Mouse (Mus musculus) neural tube, embryonic 14.5 days (tissue): Measurements from ENCODE around the gene Akap2. TPM values are rescaled to one million over a fixed set of nuclear protein-coding genes. Genes with fewer than 3 reads are reported as not detected.

ENCODE experiments used
- ATAC-seq: fragments of 200-750 bp; cut with Nextera tagmentation; 2 replicates; pipeline ENCODE4 v1.8.0; 2017; ENCODE audit warnings: low read depth, mild to moderate bottlenecking, moderate TSS enrichment, moderate library complexity
- H3K27ac ChIP-seq: fragments of 300-500 bp; sonication (generic); 2 replicates; pipeline ENCODE4 v1.5.1; 2014; ENCODE audit warnings: low read depth, mild to moderate bottlenecking, control low read depth, low read length, moderate library complexity, mixed read lengths
- H3K27me3 ChIP-seq: fragments of 300-500 bp; sonication (generic); 2 replicates; pipeline ENCODE4 v1.6.1; 2014; ENCODE audit warnings: low read length; ENCODE audit not compliant: control insufficient read depth, insufficient read depth
- H3K36me3 ChIP-seq: fragments of 300-500 bp; sonication (generic); 2 replicates; pipeline ENCODE4 v1.6.1; 2014; ENCODE audit warnings: low read length, mixed read lengths; ENCODE audit not compliant: control insufficient read depth, insufficient read depth
- H3K4me1 ChIP-seq: fragments of 300-500 bp; sonication (generic); 2 replicates; pipeline ENCODE4 v1.6.1; 2014; ENCODE audit warnings: low read length; ENCODE audit not compliant: control insufficient read depth, insufficient read depth
- H3K4me2 ChIP-seq: fragments of 300-500 bp; sonication (generic); 2 replicates; pipeline ENCODE4 v1.6.1; 2014; ENCODE audit warnings: mild to moderate bottlenecking, low read depth, low read length, control low read depth
- H3K4me3 ChIP-seq: fragments of 300-500 bp; sonication (generic); 2 replicates; pipeline ENCODE4 v1.5.1; 2014; ENCODE audit warnings: low read depth, low read length, control low read depth, mixed read lengths
- H3K9ac ChIP-seq: fragments of 300-500 bp; sonication (generic); replicated peaks from 2 replicates; pipeline ENCODE4 v1.6.1; 2014; ENCODE audit warnings: low read depth, mild to moderate bottlenecking, control low read depth, low read length, mixed read lengths
- H3K9me3 ChIP-seq: fragments of 300-500 bp; sonication (generic); 2 replicates; pipeline ENCODE4 v1.6.1; 2016; ENCODE audit warnings: low read length; ENCODE audit not compliant: control insufficient read depth
- WGBS: fragments of 180-500 bp; shearing (Covaris S2); extraction: QIAGEN DNeasy Blood & Tissue Kit; methylation state at CpG from one replicate; pipeline ENCODE4 v1.1.7; 2014; 5-methylcytosine and 5-hydroxymethylcytosine counted together
- polyA plus RNA-seq: library from polyadenylated mRNA; unstranded; fragments of >200 nt; fragmentation: Nextera tagmentation; extraction: Ambion mirVana; gene quantifications from 2 replicates; pipeline ENCODE4 v1.2.1, GENCODE M21; 2014

Akap2 gene
- polyA plus RNA-seq, 1 experiment from 2014 or later: 8.6 TPM

GRCm38 (mm10) chr4:57916201-57916661, 198.8 kb downstream of the Akap2 start, which contains the start of gene D630039A03Rik:
Gene D630039A03Rik (minus strand): TSS chr4:57916297.
- H3K4me2 ChIP-seq: peak within 1 kb of the TSS; percentile 18

GRCm38 (mm10) chr4:57916711-57917110, 199.3 kb downstream of the Akap2 start:
- Histone ChIP-seq H3K4me1 (no peaks in the 10 kb centered on the region), H3K4me2 (no peak overlapping the region), H3K27me3 (no peaks in the 10 kb centered on the region), H3K9ac (no peak overlapping the region), H3K9me3 (no peaks in the 10 kb centered on the region), H3K27ac (no peak overlapping the region), H3K4me3 (no peak overlapping the region), H3K36me3 (no peaks in the 10 kb centered on the region)
- 53% methylated on average over 4 of the region's 4 CpGs for WGBS
- ATAC-seq: no peak

More at GRCm38 (mm10) chr4:57916201-57916661, 198.8 kb downstream of the Akap2 start, which contains the start of gene D630039A03Rik:
- H3K27ac ChIP-seq: no peak within 1 kb of the TSS
- H3K9me3 ChIP-seq: no peaks in the 10 kb centered on the region
- H3K36me3 ChIP-seq: no peaks in the 10 kb centered on the region
- H3K9ac ChIP-seq: no peak within 1 kb of the TSS
- H3K4me1 ChIP-seq: no peaks in the 10 kb centered on the region
- 32% methylated on average over 9 of the region's 9 CpGs for WGBS
- ATAC-seq: no peak
- H3K4me3 ChIP-seq: no peak within 1 kb of the TSS
- H3K27me3 ChIP-seq: no peaks in the 10 kb centered on the region

DNA sequence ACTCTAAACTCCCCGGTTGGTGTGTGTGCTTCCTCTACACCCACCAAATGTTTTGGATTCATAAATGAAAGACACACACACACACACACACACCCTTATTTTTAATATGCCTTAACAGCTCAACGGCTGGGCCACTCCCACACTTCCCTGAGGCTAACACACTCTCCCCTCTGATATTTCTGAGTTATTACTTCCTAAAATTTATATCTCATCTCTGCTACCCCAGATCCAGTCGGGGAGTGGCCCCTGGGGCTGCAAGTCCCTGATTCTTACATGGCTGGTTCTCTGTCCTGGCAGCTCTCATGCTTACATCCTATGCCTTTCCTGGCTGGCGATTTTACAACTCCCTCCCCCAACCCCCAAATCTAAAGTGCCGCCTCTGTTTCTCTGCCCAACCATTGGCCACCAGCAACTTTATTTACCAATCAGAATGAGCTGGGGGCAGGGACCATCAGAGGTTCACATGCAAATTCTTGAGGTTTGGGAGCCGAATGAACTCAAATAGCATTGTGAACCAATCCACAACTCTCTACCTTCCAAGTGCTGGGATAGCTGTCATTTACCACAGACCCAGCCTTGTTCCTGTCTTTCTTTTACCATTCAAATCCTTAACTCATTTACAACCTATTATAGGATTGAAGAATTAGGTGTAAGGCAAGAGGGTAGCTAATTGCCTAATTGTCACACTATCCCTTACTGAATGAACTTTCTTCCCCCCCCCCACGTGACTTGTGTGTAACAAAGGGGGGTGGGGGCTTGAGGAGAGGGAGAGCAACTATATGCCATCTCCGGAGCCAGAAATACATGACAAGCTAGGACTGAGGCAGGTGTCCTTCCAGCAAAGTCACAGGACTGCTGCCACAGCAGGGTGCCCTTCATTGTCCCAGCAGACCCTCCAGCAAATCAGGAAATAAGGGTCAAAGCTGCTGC, 202.3 kb downstream of the Akap2 start:
- peak; percentile 15; the same call in 1 of the 2 replicates for ATAC-seq
- 12% methylated on average over 8 of the region's 8 CpGs for WGBS
- Histone ChIP-seq H3K9ac (no peak overlapping the region), H3K4me1 (no peaks in the 10 kb centered on the region), H3K36me3 (no peaks in the 10 kb centered on the region), H3K4me2 (no peak overlapping the region), H3K9me3 (no peaks in the 10 kb centered on the region), H3K27ac (no peak overlapping the region), H3K4me3 (no peak overlapping the region), H3K27me3 (no peaks in the 10 kb centered on the region)

DNA sequence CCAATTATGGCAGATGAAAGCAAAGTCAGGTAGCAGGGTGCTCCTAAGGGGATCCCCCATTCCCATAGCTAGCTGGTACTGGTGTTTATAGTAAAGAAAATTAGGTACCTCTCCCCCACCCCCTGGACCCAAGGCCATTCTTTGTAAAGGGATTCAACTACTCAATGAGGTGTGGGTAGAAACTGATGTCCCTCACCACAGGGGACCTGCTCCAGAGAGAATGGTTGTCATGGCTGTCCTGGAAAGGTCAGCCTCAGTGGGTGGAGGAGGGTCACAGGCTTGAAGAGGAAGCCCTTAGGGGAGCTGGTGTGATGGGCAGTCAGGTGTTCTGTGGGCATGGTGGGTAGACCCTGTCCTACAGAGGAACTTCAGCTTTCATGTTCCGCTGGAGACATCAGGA, 203.1 kb downstream of the Akap2 start:
- Histone ChIP-seq H3K9me3 (no peaks in the 10 kb centered on the region), H3K27ac (no peak overlapping the region), H3K9ac (no peak overlapping the region), H3K27me3 (no peaks in the 10 kb centered on the region), H3K4me2 (no peak overlapping the region), H3K4me3 (no peak overlapping the region), H3K4me1 (no peaks in the 10 kb centered on the region), H3K36me3 (no peaks in the 10 kb centered on the region)
- no peak for ATAC-seq
- 86% methylated on average over 1 of the region's 1 CpGs for WGBS

- Histone ChIP-seq H3K36me3 (no peaks in the 10 kb centered on the region), H3K4me2 (no peak overlapping the region), H3K4me1 (no peaks in the 10 kb centered on the region), H3K9me3 (no peaks in the 10 kb centered on the region), H3K4me3 (no peak overlapping the region), H3K27me3 (no peaks in the 10 kb centered on the region), H3K27ac (no peak overlapping the region), H3K9ac (no peak overlapping the region)
- ATAC-seq: no peak
- 18% methylated on average over 5 of the region's 5 CpGs for WGBS
Observed at GRCm38 (mm10) chr4:57922171-57922570, 204.7 kb downstream of the Akap2 start.

- H3K4me3 ChIP-seq: no peak overlapping the region
- H3K9ac ChIP-seq: no peak overlapping the region
- H3K4me2 ChIP-seq: no peak overlapping the region
- H3K27ac ChIP-seq: no peak overlapping the region
- ATAC-seq: no peak
- H3K4me1 ChIP-seq: no peaks in the 10 kb centered on the region
- no peaks in the 10 kb centered on the region for H3K27me3 ChIP-seq
- H3K9me3 ChIP-seq: no peaks in the 10 kb centered on the region
- 79% methylated on average over 6 of the region's 6 CpGs for WGBS
- H3K36me3 ChIP-seq: no peaks in the 10 kb centered on the region
Observed at GRCm38 (mm10) chr4:57924556-57925071, 207.2 kb downstream of the Akap2 start.

DNA sequence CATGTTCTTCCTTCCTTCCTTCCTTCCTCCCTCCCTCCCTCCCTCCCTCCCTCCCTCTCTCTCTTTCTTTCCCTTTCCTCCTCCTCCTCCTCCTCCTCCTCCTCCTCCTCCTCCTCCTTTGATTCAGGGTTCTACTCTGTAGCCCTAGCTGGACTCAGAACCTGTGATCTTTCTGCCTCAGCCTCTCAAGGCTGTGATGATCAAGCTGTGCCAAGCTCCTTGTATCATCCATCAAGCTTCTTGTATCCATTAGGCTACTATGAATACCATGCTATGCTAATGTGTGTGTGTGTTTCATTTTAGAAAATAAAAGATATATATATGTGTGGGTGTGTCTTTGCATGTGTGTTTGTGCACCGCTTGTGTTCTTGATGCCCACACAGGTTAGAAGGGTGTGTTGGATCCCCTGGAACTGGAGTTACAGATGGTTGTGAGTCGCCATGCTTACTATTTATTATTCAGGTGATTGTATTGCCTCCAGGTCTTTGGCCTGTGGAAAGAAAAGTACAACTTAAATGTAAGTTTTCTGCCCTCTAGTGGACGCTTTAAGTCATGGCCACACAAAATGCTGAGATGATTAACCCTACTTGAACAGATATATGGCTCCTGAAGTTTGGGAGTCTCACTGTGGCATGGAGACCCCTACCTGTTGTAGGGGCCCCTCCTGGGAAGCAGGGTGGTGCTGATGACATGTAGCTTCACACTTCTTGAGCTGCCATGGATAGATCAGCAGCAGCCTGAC, 210.2 kb downstream of the Akap2 start:
- H3K27me3 ChIP-seq: no peaks in the 10 kb centered on the region
- H3K4me2 ChIP-seq: no peak overlapping the region
- peak; percentile 68 for ATAC-seq
- 24% methylated on average over 3 of the region's 3 CpGs for WGBS
- H3K9me3 ChIP-seq: no peaks in the 10 kb centered on the region; the same call in 1 of the 2 replicates
- no peaks in the 10 kb centered on the region for H3K4me1 ChIP-seq
- H3K4me3 ChIP-seq: no peak overlapping the region
- no peak overlapping the region for H3K9ac ChIP-seq
- H3K36me3 ChIP-seq: no peaks in the 10 kb centered on the region
- H3K27ac ChIP-seq: no peak overlapping the region

- Histone ChIP-seq H3K36me3 (no peaks in the 10 kb centered on the region), H3K27ac (no peak overlapping the region), H3K4me3 (no peak overlapping the region), H3K4me2 (no peak overlapping the region), H3K4me1 (no peaks in the 10 kb centered on the region), H3K9me3 (no peaks in the 10 kb centered on the region; the same call in 1 of the 2 replicates), H3K9ac (no peak overlapping the region), H3K27me3 (no peaks in the 10 kb centered on the region)
- no peak for ATAC-seq
- WGBS: 83% methylated on average over 5 of the region's 5 CpGs
Observed at GRCm38 (mm10) chr4:57930559-57931170, 213.2 kb downstream of the Akap2 start.
